Mouse (Mus musculus): ENCODE measurements around the gene Ikzf3.

Gene Ikzf3

DNA sequence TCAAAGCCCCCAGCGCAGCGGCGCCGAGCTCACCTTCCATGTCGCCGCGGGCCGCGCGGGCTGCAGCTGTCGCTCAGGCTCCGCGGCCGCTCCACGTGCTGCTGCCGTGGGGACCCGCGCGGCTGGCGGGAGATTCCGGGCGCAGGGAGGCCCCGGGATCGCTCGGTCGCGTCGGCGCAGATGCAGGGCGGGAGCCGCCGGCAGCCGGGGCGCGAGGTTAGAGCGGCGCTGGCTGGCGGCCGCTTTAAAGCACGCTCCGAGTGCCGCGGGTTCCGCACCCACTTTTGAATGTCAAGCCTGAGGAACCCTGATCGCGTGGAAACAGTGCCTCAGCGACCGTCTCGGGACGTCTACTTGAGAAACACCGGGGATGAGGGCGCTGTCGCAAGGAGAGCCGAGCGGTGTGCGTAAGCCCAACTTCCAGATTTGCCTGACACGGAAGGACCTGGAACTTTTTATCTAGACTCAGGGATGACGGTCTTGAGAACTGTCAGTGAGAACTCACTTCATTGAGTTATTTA, at the start of gene Ikzf3:
Gene Ikzf3 (minus strand): TSS at position 321 of the 521 bp plus-strand sequence.
- peak; percentile 62 for DNase-seq (ENCODE audit: low spot score)

DNA sequence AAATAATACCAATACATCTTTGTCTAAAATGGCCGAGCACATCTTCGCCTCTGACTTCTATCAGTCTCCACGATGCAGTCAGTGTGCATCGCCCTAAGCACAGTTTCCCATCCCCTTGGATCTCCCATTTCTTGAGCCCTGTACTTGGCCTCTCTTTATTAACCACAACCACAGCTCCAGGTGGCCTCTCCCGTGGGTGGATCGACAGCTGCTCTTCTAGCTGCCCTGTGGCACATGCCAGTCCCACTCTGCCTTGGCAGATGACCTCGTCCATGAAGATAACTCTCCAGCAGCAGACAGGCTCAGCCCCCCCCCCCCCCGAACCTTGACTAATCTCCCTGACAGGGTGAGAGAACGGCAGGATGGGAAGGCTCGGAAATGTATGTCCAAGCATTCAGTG, 49.6 kb upstream of the Ikzf3 start:
- no peak for DNase-seq (ENCODE audit: low spot score)

DNA sequence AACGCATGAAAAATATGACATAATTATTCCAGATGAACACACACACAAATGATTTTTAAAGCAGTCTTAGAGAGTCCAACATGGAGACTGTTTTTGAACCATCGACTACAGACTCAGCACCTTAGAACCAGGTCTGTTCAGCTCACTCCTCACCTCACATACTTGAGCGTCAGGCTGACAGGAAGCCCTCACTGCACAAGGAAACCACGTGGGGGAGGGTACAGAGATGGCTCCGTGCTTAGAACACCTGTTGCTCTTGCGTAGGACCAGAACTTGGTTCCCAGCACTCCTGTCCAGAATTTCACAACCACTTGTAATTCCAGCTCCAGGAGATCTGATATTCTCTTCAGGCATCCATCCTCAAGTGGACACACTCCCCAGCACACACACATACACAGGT, 49.2 kb upstream of the Ikzf3 start:
- DNase-seq (ENCODE audit: low spot score), result no peak

GRCm38 (mm10) chr11:98590548-98591445, 45.0 kb upstream of the Ikzf3 start:
- no peak for DNase-seq (ENCODE audit: low spot score)

DNA sequence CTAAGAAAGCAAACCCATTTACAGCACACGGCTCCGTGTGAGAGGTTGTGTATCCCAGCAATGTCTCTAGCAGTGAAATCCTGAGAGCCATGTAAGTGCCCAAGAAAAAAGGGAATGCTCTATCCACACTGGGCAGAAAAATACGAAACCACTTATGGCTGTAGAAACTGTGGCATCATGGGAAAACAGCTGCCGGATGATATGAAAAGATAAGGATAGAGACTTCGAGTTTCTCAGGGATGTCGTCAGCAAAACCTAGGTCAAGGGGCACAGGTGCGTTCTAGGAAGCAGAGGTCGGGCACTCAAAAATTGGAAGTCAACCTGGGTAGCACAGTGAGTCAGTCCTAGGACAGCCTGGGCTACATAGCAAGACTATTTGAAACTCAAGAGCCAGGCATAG, 43.5 kb upstream of the Ikzf3 start:
- no peak for DNase-seq (ENCODE audit: low spot score)

GRCm38 (mm10) chr11:98588833-98589281, 43.0 kb upstream of the Ikzf3 start:
- no peak for DNase-seq (ENCODE audit: low spot score)

DNA sequence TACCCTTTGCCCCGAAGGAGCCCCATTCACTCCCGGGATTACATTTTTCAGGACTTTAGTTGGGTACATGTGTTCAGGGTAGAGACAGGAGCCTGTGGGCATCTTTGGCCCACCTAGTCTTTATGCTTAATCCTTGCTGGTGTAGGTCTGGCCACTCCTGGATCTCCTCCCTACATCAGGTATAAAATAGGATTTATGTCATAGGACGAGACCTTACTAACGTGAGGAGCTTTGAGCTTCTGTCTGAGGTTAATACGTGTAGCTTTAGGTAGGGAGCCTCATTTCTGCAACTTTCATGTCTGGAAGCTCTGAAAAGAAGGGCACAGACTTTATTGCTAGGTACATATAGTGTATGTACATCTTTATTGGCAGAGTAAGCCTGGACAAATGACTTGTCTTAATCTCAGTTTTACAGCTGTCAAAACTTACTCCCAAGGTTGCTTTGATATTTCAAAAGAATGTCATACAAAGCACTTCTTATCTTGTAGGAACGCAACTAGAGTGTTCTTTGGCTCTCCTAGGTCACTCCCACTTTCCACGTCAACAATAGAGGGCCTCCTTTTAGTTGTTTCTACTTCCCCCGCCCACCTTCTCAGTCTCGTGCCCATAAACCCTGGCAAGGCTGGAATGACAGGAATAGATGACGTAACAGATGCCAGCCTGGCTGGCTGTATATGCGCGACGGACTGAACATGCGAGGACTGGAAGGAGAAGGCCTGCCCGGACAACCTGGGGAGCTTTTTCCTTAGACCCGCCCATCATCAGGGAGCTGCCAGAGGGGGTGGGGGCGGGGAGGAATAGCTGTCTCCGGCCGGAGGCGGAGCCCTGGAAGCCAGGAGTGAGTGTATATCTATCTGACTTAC, 42.1 kb upstream of the Ikzf3 start:
- peak; percentile 74 for DNase-seq (ENCODE audit: low spot score)

GRCm38 (mm10) chr11:98586892-98587563, 41.2 kb upstream of the Ikzf3 start, which contains the start of gene Ormdl3:
Gene Ormdl3 (minus strand): TSS chr11:98587368.
- DNase-seq (ENCODE audit: low spot score), result peak; percentile 100

DNA sequence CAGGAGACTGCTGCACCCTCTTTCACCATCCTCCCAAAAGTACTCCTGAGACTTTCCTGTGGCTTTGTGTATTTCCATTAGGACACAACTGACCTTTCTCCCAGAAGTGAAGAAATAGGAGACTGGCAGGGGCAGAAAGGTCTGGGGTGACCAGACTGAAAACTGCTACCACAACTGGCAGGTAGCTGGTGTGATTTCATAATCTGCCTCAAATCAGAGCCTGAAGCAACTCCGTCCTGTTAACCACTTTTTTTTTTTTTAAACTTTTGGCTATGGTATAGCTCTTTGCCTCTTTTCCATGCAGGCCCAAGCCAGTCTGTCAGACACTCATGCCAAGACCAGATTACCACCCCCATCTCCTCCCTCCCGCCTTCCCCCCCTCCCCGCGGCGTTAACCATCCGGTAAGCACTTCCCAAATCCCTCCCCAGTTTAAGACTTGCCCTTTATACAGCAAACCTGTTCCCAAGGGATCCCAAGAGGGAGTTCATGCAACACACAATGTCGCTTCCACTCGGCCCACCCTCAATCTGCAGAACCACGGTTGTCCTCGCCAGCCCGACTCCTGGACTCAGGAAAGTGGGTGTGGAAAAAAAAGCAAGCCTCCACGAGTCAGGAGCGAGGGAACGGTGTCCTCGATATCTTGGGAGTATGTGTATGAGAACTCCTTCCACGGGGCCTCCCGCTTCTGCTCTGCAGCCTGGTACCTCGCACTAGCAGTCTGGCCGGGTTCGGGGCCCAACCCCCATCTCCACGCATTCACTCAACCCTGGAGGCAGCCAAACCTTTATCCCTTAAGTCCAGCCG, 40.5 kb upstream of the Ikzf3 start:
- DNase-seq (ENCODE audit: low spot score), result peak; percentile 30

DNA sequence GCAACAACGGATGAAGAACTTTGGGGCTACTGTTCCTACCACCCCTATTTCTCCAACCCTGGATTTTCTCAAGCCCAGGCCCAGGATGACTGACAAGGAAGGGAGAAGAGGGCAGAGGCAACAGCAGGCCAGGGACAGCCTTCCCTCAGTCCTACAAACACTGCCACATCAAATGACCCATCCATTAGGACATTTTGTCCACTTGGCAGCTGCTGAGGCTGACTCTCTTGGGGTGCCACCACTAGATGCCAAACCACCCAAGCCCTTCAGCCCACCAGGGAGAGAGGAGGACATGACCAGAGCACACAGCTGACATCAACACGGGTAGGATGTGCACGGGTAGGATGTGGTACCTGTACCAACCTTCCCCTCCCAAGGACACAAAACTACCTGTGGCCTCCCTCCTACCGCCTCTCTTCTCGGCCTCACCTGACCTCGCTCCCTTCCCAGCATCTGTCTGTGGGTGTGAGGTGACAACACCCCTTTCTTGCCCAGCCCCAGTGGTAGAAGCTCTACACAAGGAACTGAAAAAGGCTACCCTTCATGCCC, 38.9 kb upstream of the Ikzf3 start:
- DNase-seq (ENCODE audit: low spot score), result no peak

DNA sequence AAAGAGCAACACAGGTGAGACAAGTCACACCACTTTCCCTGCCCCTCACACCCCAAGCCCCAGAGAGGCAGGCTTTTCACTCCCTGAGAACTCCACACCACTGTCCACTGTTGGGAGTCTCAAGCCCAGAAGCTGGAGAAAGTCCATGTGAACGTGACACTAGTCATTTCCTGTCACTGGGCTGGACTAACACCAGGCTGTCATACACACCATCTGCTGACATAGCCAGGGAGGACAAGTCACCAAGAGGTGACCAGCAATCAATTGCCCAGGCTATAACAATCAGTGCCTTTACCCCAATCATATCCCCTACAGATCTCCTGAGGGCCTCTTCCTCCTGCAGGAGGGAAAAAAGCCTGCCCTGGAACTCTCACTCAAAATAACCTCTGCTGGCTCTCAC, 38.3 kb upstream of the Ikzf3 start:
- DNase-seq (ENCODE audit: low spot score), result no peak

- no peak for DNase-seq (ENCODE audit: low spot score)
Observed at GRCm38 (mm10) chr11:98583571-98583970, 37.7 kb upstream of the Ikzf3 start.

DNA sequence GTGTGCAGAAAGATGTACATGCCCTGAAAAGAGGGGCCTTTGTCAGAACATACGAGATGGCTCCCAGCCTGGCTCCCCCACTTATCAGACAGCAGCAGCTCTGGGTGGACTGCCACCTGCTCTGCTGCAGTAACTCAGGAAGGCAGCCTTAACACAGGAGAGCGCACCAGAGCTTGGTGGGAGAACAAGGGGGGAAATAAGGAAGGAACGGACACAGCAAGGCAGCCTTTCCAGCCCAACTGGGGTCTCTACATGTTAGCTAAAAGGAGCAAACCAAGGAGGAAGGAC, 37.4 kb upstream of the Ikzf3 start:
- no peak for DNase-seq (ENCODE audit: low spot score)

DNA sequence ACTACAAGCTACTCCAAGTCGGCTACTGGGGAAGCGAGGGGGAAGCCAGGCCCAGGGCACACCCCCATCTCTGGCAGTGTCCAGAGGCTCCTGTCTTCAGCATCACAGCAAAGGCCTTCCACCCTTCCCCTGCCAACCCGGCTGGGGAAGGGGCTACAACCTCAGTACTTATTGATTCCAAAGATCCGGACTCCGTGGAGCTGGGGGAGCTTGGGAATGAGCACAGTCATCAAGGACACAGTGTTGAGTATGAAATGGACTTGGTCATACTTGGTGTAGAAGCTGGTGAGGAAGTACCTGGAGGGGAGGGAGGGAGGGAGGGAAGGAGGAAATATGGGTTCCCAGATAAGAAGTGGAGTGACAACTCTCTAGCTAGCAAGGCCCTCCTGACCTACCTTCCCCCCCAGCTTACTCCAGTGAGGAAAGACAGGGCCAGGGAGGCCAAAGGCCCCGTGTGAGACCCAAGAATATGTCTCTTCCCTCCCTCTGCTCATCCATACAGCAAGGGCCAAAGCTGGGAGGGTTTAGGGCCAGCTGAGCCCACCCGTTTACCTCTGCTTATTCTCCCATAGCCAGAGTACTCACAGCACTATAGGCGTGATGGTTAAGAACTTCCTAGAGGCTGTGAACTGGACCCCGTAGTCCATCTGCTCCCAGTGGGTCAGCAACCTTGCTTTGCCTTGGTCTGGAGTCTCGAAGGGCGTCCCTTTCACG, 36.9 kb upstream of the Ikzf3 start:
- no peak for DNase-seq (ENCODE audit: low spot score)

DNA sequence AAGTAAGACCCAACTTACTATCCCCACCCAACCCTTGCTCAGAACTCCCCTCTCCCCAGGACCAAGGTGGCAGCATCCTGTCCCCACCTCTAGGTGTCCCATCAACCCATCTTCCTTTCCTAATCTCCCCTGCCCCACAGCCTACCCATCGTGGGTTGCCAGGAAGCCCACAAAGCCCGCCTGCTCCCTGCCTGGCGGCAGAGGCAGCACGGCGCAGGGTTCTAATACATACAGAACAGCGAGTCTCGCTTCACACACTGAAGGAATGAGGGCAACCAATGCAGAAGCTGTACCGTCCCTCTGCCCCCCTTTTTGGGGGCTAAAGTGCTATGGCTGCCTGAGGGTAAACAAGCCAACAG, 36.2 kb upstream of the Ikzf3 start:
- DNase-seq (ENCODE audit: low spot score), result no peak

DNA sequence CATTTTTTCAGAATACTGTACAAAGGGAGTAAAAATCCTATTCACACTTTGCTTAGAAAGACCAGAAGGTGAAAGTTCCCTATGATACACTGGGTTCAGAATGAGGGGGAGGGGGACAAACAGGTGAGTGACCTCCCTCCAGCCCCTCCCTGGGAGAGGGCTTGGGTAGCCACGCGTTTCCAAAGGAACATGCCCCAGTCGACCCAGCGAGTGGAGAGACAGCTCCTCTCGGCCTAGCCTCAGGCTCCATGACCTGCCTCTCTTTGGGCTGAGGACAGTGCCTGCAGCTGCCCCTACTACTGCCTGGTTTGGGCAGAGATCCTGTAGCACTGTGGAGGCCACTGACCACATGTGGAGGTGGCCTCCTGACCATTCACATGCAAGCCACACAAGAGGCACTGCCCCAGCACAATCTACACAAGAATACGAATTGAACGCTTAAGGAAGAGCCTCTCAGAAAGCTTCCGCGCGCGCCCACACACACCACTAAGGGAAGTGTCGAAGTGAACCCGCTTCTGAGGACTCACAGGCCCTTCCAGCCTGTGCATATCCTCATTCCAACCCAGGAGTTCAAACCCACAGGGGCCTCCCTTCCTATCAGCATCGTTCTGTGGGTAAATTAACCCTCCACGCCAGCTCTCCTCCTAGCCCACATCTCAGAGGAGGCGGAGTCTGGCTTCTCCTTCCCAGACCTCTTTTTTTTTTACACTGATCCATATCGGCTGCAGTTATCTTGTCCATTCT, 35.6 kb upstream of the Ikzf3 start:
- DNase-seq (ENCODE audit: low spot score), result no peak

GRCm38 (mm10) chr11:98580301-98581121, 34.7 kb upstream of the Ikzf3 start:
- no peak for DNase-seq (ENCODE audit: low spot score)

DNA sequence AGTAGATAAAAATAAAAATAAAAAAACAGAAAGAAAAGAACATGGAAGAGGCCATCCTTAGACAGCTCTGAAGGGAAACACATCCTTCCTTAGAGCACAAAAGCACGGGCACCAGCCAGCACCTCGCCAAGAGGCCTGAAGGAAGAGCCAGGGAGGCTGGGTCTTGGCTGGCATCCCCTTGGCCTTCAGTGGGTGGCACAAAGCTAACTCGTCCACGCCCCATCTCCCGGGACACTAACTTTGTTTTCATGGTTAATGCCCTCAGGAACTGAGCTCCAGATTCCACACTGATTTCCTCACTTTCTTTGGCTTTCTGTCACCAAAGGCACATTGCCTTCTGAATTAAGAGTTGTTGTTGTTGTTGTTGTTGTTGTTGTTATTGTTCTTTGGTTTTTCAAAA, 31.9 kb upstream of the Ikzf3 start:
- no peak for DNase-seq (ENCODE audit: low spot score)

GRCm38 (mm10) chr11:98569461-98569860, 23.6 kb upstream of the Ikzf3 start:
- DNase-seq (ENCODE audit: low spot score), result no peak

All from embryo, embryonic 10 days (tissue).